Mouse (Mus musculus) telencephalon, adult 2 months (tissue): Measurements from ENCODE around the gene Parp12.

Experiments used
- DNase-seq: peaks from one replicate; pipeline ENCODE4 v3.0.0-alpha.2; 2011; ENCODE audit warnings: low read depth, low spot score

Parp12 gene

DNA sequence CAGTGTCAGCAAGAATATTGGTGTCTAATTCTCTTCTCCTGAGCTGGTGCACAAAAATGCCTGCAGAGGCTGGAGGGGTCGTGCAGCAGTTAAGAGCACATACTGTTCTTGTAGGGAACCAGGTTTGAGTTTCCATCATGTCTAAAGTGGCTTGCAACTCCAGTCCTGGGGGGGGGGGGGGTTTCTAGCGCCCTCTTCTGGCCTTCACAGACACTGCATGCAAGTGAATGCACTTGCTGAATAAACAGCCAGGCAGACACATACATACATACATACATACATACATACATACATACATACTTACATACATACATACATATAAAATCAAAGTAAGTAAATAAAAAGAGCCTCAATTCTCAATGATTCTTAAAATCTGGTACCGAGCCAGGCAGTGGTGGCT lies 59.8 kb downstream of the Parp12 start:
- DNase-seq = no peak

DNA sequence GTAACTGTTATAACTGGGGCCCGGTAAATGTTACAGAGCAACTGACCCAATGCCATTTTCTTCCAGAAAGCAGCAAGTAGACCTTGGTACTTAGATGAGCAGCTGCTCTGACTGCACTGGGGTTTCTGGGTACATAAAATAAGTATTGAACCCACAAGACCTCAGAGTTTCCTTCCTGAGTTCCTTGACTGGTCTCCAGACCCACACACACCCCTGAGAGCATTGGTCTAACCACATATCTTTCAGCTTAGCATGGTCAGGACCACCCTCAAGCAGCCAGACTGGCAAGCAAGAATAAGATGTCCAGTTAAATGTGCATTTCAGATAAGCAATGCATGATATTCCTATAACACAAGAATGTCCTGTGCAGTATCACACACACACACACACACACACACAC lies 61.0 kb downstream of the Parp12 start:
- no peak for DNase-seq

- DNase-seq = no peak
Measured at GRCm38 (mm10) chr6:39055831-39056261, 62.3 kb downstream of the Parp12 start.

DNA sequence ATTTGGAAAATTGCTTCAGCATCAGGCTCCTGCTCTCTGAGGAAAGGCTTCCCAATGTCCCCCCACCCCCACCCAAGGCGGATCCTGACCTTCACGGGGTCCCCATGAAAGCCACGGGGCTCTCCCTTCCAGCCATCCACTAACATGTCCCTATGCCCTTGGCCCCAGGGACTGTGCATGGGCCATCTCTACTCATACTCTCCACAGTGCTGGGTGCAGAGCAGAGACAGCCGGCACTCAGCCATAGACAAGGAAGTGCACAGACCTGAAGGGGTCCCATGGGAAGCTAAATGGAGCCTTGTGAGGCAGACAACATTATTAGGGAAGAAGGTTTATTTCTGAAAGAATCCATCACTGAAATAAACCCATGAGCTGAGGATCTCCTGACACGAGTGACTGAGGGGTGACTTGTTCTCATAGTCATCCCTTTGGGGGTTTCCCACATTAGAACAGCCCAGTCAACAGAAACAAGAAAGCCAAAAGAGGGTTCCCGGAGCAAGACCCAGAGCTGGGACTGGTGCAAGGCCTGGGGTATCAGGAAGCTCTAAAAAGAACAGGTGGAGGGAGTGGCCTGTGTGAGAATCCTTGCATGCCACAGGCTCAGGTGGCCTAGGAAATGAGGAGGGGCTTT lies 63.2 kb downstream of the Parp12 start:
- DNase-seq = no peak

GRCm38 (mm10) chr6:39054206-39054864 lies 63.8 kb downstream of the Parp12 start:
- DNase-seq = no peak

DNA sequence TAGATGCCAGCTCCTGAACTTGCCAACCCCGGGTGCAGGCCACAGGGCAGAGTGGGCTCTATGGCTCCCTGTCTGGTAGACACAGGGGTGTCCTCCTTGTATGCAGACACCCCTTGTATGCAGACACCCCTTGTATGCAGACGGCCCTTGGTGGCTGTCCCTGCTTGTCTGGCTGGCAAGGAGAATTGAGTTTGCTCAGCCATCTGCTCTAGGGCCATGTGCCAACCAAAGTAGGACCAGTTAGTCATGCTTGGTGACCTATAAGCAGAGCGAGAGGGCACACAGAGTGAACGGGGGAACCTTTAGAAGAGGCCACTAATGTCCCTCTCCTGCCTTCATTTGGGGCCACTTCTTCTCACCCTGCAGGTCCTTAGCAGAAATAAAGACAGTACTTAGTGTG lies 65.5 kb downstream of the Parp12 start:
- no peak for DNase-seq

GRCm38 (mm10) chr6:39051799-39052556 lies 66.2 kb downstream of the Parp12 start:
- DNase-seq = peak; percentile 21

DNA sequence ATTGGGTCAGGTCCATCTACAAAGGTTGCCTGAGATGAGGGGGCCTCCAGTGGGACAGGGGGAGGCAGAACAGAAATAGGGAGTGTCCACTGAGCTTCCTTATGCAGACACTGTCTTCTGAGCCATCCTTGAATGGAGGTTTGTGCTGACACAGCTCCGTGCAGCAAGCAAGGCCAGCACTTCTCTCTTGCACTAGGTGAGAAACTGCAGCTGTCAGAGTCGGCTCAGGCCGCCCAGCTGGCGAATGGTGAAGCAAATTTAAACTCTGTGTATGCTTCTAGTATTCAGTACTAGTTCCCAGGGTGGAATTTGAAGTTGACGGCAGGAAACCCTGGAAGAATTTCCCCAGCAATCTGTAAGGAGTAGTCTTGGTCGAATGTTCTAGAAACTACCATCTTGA lies 67.3 kb downstream of the Parp12 start:
- no peak for DNase-seq

GRCm38 (mm10) chr6:39049141-39049540 lies 69.0 kb downstream of the Parp12 start:
- no peak for DNase-seq

DNA sequence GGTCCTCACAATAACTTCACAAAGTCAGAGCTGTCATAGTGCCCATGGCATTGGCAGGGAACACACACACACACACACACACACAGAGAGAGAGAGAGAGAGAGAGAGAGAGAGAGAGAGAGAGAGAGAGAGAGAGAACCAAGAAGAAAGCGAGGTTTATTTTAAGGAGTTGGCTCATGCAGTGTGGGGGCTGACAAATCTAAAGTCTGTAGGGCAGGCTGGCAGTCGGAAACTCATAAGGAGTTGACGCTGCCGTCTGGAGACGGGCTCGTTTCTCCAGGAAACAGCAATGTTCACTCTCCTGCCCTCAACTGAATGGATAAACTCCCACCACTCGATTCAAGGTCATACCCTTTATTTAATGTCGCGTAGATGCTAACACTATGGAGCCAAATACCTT lies 77.7 kb downstream of the Parp12 start:
- peak; percentile 63 for DNase-seq
